Mouse (Mus musculus) erythroid progenitor cell, adult 5-6 weeks (primary cell): Measurements from ENCODE around the gene Ube2t. TPM values are rescaled to one million over a fixed set of nuclear protein-coding genes. Genes with fewer than 3 reads are reported as not detected.

Experiments used
- ATAC-seq: replicated peaks from 2 replicates; pipeline ENCODE4 v1.8.0; 2016; ENCODE audit warnings: moderate number of reproducible peaks, mild to moderate bottlenecking, moderate TSS enrichment, inconsistent platforms; ENCODE audit not compliant: poor library complexity, low FRiP score, severe bottlenecking
- total RNA-seq, 2 experiments: library from RNA; stranded (forward) in 1 of 2; stranded (reverse) in 1 of 2; fragments of 150-400 nt in 1 of 2; fragments of 186-747, 209-891 nt in 1 of 2; gene quantifications; 2 replicates each; pipeline versions ENCODE4 v1.2.3 to v1.2.4; 2015 to 2017; ENCODE audit warnings: low replicate concordance in 2 of 2

Gene Ube2t
- total RNA-seq, 2 experiments from 2014 or later = 59.8 to 190 TPM

- no peak for ATAC-seq
Measured at GRCm38 (mm10) chr1:134992046-134992645, 29.8 kb downstream of the Ube2t start.

- ATAC-seq = no peak
Measured at GRCm38 (mm10) chr1:134994739-134995138, 32.4 kb downstream of the Ube2t start.

- ATAC-seq = no peak
Measured at GRCm38 (mm10) chr1:134995437-134995836, 33.1 kb downstream of the Ube2t start.

GRCm38 (mm10) chr1:134995954-134996353 is 33.6 kb downstream of the Ube2t start:
- ATAC-seq = no peak

GRCm38 (mm10) chr1:134996471-134996870 is 34.1 kb downstream of the Ube2t start:
- ATAC-seq = no peak

DNA sequence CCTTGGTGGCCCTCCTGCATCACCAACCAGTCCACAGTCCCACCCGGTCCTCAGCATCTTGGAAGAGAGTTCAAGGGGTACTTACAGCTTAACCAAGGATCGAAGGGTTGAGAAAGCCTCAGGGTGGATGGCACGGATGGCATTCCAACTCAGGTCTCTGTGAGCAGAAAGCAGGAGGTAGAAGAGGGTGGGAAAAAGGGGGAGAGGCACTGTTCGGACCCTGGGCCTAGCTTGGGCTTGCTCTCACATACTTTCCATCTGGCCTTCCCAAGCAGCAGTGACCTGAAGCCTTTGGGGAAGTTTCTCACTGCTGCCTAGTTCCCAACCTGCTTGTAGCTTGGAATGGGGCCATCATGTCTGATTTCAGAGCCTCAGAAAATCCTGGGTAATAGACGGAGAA is 35.2 kb downstream of the Ube2t start:
- ATAC-seq = no peak

GRCm38 (mm10) chr1:134998231-134998630 is 35.9 kb downstream of the Ube2t start:
- no peak for ATAC-seq

DNA sequence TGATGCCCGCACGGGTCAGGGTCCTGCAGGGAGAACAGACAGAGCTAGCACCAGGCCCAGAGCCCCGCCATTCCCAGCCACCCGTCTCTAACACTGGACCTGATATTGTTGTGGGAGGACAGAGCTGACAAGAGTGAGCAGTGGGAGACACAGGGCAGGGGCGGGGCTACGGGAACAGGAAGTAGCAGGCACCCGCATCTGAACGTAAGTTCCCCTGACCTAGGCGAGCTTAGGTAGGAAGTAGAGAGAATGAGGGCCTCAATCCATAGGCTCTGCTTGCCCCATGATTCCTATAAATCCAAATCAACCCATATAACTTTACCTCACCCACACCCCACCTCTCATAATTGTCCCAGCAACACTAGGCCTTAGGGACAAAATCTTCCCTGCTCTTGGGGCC is 38.2 kb downstream of the Ube2t start:
- no peak for ATAC-seq

DNA sequence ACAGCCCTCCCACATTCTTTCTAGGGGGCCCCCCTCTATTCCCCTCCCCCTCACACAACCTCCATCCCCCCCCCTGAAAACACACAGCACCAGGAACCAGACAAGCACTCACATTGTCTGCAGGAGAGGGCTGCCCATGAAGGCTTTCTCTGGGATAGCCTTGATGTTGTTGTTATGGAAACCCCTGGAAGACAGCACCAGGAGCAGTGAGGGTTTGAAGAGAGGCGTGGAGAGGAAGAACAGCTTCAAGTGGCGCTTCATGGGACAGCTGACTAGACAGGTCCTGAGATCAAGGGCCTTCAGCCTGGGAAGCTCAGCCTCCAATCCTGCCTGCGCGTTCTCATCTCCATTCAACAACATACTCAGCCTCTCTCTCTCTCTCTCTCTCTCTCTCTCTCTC is 41.0 kb downstream of the Ube2t start:
- no peak for ATAC-seq

- ATAC-seq = no peak
Measured at GRCm38 (mm10) chr1:135005696-135006095, 43.3 kb downstream of the Ube2t start.

DNA sequence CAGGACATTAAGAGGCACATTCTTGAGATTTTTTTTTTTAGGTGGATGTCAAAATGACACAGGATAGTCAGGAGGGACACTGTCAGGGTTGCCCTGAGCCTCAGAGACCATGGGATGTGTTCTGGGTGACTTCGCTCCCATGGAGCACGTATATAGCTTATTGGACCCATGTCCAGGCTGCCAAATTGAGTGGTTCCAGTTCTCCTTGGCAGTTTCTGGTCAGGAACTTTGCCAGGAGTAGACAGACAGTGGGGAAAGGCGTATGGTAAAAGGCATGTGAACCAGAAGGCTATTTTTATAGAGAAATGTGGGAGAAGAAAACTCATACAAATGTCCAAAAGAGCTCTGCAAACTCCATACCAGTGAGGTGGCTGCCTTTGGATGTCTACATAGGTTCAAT is 47.5 kb downstream of the Ube2t start:
- ATAC-seq = no peak

DNA sequence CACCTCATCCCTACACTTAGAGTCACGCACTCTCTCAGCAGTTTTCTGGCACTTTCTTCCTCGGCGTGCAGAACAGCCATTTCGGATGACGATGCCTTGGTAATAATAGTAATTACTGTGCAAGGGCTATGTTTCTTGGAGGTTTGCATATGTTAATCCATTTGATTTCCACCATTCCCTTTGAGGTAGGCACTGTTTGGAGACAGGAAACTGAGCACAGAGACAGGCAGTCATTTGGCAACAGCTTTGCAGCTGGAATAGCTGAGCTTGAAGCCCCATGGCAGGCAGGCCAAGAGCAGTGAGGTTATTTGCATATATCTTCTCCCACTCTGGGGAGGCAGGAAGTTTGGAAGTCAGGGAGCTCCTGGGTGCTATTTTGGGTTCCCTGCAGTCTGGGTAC is 49.5 kb downstream of the Ube2t start:
- no peak for ATAC-seq

GRCm38 (mm10) chr1:135012472-135012871 is 50.1 kb downstream of the Ube2t start:
- no peak for ATAC-seq

GRCm38 (mm10) chr1:135014921-135015445 is 52.6 kb downstream of the Ube2t start:
- ATAC-seq = no peak

DNA sequence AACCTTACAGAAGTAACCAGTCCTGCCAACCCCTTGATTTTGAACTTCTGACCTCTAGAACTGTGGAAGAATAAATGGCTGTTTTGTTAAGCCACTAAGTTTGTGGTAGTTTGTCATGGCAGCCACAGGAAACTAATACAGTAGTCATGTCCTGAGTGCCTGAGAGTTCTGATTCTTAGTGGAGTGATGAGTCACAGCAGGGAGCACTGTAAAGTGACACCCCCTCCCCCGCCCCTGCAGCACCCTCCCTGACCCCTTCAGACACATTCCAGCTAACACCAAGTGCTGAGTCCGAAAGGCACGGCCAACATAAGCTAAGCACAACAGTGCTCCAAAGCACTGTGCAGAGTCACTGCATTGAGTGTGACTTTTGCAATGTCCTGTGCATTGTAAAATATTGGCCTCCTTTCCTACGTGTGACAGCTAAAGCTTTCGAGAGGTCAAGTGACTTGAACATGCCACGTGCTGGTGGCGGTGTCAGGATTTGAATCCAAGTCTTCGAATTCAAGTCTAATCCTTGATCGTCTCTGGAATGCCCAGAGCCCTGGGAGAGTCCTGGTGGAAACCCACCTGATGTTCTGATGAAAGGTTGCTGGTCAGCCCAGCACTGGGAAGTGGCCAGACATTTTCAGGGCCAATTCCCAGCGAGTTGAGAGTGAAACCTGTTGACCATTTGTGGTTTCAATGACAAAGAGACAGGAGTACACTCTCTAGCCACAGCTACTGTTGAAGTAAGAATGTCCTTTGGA is 54.7 kb downstream of the Ube2t start:
- no peak for ATAC-seq

DNA sequence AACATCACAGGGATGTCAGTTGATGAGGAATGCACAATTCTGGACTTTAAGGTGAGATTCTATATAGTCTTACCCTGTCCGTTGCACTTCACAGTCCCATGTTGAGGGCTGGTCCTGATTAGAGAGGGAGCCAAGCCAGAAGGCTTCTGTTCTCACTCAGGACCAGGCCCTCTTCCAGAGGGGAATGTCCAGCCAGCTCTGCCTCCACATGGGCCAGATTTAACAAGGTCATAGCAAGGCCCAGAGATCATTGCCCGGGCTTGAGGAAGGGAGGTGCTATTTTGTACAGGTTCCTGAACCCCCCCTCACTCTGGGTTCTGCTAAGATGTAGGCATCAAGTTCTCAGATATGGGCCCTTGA is 55.3 kb downstream of the Ube2t start:
- ATAC-seq = no peak

DNA sequence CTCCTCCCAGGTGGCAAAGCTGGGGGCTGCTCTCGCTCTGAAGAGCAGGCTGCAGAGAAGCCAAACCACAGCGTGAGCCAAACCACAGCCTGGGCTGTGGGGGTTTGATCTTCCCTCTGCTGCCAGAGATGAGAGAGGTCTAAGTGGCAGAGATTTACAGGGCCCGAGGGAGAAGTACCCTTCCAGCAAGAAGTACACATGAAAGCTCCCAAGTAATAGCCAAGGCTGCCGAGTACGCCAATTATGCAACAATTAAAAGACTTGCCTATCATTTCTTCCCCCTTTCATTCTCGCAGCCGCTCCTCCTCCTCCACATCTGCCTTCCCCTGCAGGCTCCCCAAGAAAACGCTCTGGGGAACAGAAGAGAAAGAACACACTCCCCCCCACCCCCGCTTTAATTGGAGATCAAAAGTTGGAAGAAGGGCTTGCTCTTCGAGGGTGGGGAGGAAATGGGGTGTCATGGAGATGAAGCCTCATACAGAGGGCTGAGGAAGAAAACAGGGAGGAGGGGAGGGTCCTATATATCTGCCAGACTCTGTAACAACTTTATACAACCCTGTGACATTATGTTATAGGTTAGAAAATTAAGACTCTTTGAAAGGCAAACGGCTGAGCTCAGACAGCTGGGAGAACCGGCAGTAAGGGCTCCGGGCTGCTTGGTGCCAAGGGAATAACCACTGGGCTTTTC is 56.9 kb downstream of the Ube2t start:
- no peak for ATAC-seq

DNA sequence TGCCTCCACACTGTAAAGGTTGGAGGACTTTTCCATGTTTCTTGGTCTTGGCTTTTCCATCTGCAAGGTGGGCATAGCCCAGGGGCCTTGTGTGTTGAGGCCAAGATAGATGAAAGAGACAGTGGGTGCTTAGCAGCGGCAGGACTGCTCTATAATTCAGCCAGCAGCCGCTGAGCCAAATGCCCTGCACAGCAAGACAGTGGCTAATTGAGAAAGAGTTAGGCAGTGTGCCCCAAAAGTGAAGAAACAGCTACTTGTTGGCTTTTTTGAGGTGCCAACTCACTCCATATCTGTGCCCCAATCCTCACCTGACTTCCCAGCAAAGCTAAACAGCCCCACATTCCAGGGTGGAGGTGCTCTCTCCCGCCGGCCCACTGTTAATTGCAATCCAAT is 57.4 kb downstream of the Ube2t start:
- no peak for ATAC-seq

GRCm38 (mm10) chr1:135020281-135020940 is 58.0 kb downstream of the Ube2t start:
- ATAC-seq = no peak

GRCm38 (mm10) chr1:135020970-135021369 is 58.6 kb downstream of the Ube2t start:
- no peak for ATAC-seq
